Mouse (Mus musculus) small intestine, adult 2 months (tissue): ENCODE data around the gene Gm5148.

Experiments used
- CTCF ChIP-seq: fragments of 200-500 bp; IDR thresholded peaks from 2 replicates; pipeline ENCODE4 v1.5.1; 2012; ENCODE audit warnings: low read depth, mild to moderate bottlenecking, control low read depth, inconsistent platforms, low read length, moderate library complexity, mixed read lengths; ENCODE audit not compliant: insufficient replicate concordance, insufficient read length; ENCODE audit errors: extremely low read depth
- POLR2A ChIP-seq: fragments of 200-500 bp; IDR thresholded peaks from 2 replicates; pipeline ENCODE4 v1.6.1; 2012; ENCODE audit warnings: low read depth, mild to moderate bottlenecking, control low read depth, inconsistent platforms, low read length, moderate library complexity

DNA sequence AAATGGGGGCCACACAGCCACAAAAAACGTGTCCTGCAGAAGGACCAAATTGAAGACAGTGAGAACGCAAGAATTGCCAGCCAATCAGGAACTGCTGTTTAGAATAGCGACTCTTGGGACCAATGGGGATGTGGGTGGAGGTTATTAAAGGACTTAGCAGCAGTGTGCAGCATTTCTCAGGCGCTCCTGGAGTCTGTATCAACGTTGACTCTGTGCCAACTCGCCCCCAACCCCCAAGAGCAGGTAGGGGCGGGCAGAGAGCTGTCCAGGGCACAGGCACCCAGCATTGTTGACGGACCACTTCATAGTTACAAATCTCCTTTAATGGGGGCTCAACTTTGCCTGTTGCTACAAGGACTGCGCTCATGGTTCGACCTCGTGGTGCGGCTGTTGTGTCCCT is 55.6 kb downstream of the Gm5148 start:
- TF ChIP-seq CTCF (no peak), POLR2A (no peak)
